In genomic region chr10:62793091-62793453, GRCm38 (mm10) we compare ENCODE assay signal across 8 mouse cellular contexts. TPM values are rescaled to one million over a fixed set of nuclear protein-coding genes. Genes with fewer than 3 reads are reported as not detected.
A peak's percentile ranks its signal among the peaks of the same experiment; 100 is the strongest.
DNase-seq lines count a peak whose midpoint lies in the region; ATAC-seq and TF ChIP-seq lines count a peak whose summit lies in the region.

No protein-coding gene starts in this region.

- ATAC-seq in neural tube, embryonic 14.5 days (ENCODE audit: low read depth), result peak; percentile 26; the same call in 1 of the 2 replicates

- dilution Hi-C loops in CH12.LX (cut with MboI; ENCODE audit: extremely low pct_ligation_motif_present, extremely low pct_unique_long_range_greater_than_20kb, low sequenced_read_pairs), result no loop called here

- H3K27ac ChIP-seq in cerebellum, adult 2 months (ENCODE audit: insufficient read depth, low read length), result peak overlapping the region; percentile 81
- H3K27ac ChIP-seq in CH12.LX (ENCODE audit: insufficient read depth, low read depth), result peak overlapping the region; percentile 77
- H3K27ac ChIP-seq in limb, embryonic 10.5 days, result peak overlapping the region; percentile 96
- peak overlapping the region; percentile 95 for H3K27ac ChIP-seq in neural tube, embryonic 14.5 days (ENCODE audit: low read depth, low read length)

- TF ChIP-seq CTCF in cerebellum, adult 2 months (IDR thresholded peaks at IDR 0.05; ENCODE audit: borderline replicate concordance, insufficient read depth, low read depth, low read length), result no peak
- TF ChIP-seq CTCF in CH12.LX (conservative IDR thresholded peaks at IDR 0.05 in 1 of 2, IDR thresholded peaks at IDR 0.05 in 1 of 2; ENCODE audit: low read depth in 2 of 2, low read length in 2 of 2), result no peak

- H3K9me3 ChIP-seq in CH12.LX (replicated peaks; ENCODE audit: low read length), result no peaks in the 10 kb centered on the region
- no peaks in the 10 kb centered on the region for H3K9me3 ChIP-seq in limb, embryonic 10.5 days (replicated peaks)
- no peaks in the 10 kb centered on the region for H3K9me3 ChIP-seq in neural tube, embryonic 14.5 days (ENCODE audit: control insufficient read depth, low read length)

- in situ Hi-C loops in CH12.LX (cut with MboI; ENCODE audit: low pct_ligation_motif_present, low pct_unique_long_range_greater_than_20kb, low sequenced_read_pairs), result no loop called here

- H3K4me3 ChIP-seq in cerebellum, adult 2 months (replicated peaks; ENCODE audit: insufficient read depth, low read depth, low read length), result peak overlapping the region; percentile 78
- peak overlapping the region; percentile 82 to 95 (median 93) for H3K4me3 ChIP-seq in CH12.LX (replicated peaks in 1 of 3; ENCODE audit: low read depth in 2 of 3, low read length in 2 of 3, poor library complexity in 1 of 3)
- H3K4me3 ChIP-seq in limb, embryonic 10.5 days, result peak overlapping the region; percentile 82
- peak overlapping the region; percentile 98; the same call in 1 of the 2 replicates for H3K4me3 ChIP-seq in neural tube, embryonic 14.5 days (ENCODE audit: low read depth, low read length)

- peak; percentile 32; the same call in 1 of the 2 replicates for TF ChIP-seq EP300 in CH12.LX (IDR thresholded peaks at IDR 0.05; ENCODE audit: low read length)

- 35% methylated on average over 2 of the region's 2 CpGs for WGBS in cerebellum, adult 2 months
- WGBS in limb, embryonic 10.5 days, result 35% methylated on average over 2 of the region's 2 CpGs
- WGBS in neural tube, embryonic 14.5 days, result 39% methylated on average over 2 of the region's 2 CpGs

- H3K79me2 ChIP-seq in CH12.LX (replicated peaks; ENCODE audit: control insufficient read depth, extremely low read depth, insufficient read depth, poor library complexity, severe bottlenecking), result peaks cover 30% of the 10 kb centered on the region

- H3K9ac ChIP-seq in CH12.LX (ENCODE audit: insufficient read depth, low read depth), result peak overlapping the region; percentile 60
- no peak overlapping the region; the same call in 1 of the 2 replicates for H3K9ac ChIP-seq in neural tube, embryonic 14.5 days (replicated peaks; ENCODE audit: low read depth, low read length)

- TF ChIP-seq POLR2A in cerebellum, adult 2 months (IDR thresholded peaks at IDR 0.05; ENCODE audit: borderline replicate concordance, insufficient read depth, low read length), result no peak
- no peak for TF ChIP-seq POLR2A in CH12.LX (IDR thresholded peaks at IDR 0.05; ENCODE audit: low read depth, low read length)

- DNase-seq in cerebellum, adult 2 months, result peak in 1 of 2 experiments; percentile 28
- DNase-seq in cerebellum, adult 18-20 months, result no peak
- peak; percentile 57 for DNase-seq in CH12.LX (ENCODE audit: extremely low read depth)
- DNase-seq in fibroblast of lung, adult 2 months (ENCODE audit: low read depth), result peak; percentile 2
- no peak for DNase-seq in limb, embryonic 10.5 days (ENCODE audit: low spot score)
- no peak for DNase-seq in spleen, postnatal 14 days (ENCODE audit: low spot score in 2 of 2)
- DNase-seq in adrenal gland, postnatal 4 days (ENCODE audit: low spot score in 2 of 2), result no peak

- no peaks in the 10 kb centered on the region for H3K27me3 ChIP-seq in cerebellum, adult 2 months (ENCODE audit: control insufficient read depth, insufficient read depth, low read length)
- no peaks in the 10 kb centered on the region for H3K27me3 ChIP-seq in CH12.LX (replicated peaks)
- no peaks in the 10 kb centered on the region for H3K27me3 ChIP-seq in limb, embryonic 10.5 days (ENCODE audit: low read depth, poor library complexity, severe bottlenecking)
- H3K27me3 ChIP-seq in neural tube, embryonic 14.5 days (ENCODE audit: control insufficient read depth, insufficient read depth, low read length), result no peaks in the 10 kb centered on the region

- peak overlapping the region; percentile 66 for H3K4me2 ChIP-seq in CH12.LX (ENCODE audit: insufficient read depth, low read depth, poor library complexity, severe bottlenecking)
- H3K4me2 ChIP-seq in neural tube, embryonic 14.5 days (ENCODE audit: low read depth, low read length), result peak overlapping the region; percentile 56

- H3K36me3 ChIP-seq in CH12.LX (replicated peaks in 1 of 2; ENCODE audit: control insufficient read depth in 1 of 2, insufficient read depth in 1 of 2, low read length in 1 of 2), result peaks cover 11 to 23% of the 10 kb centered on the region in 2 experiments
- H3K36me3 ChIP-seq in limb, embryonic 10.5 days, result peaks cover 33% of the 10 kb centered on the region
- H3K36me3 ChIP-seq in neural tube, embryonic 14.5 days (ENCODE audit: control insufficient read depth, insufficient read depth, low read length), result peaks cover 22% of the 10 kb centered on the region

- no peak for TF ChIP-seq RAD21 in CH12.LX (IDR thresholded peaks at IDR 0.05; ENCODE audit: low read depth, low read length)

- H3K4me1 ChIP-seq in cerebellum, adult 2 months (ENCODE audit: control insufficient read depth, insufficient read depth, low read length), result no peaks in the 10 kb centered on the region
- H3K4me1 ChIP-seq in CH12.LX (ENCODE audit: control insufficient read depth in 1 of 2, insufficient read depth in 2 of 2), result peaks cover 0 to 26% of the 10 kb centered on the region in 2 experiments; a peak in 2 of 4 replicates
- H3K4me1 ChIP-seq in limb, embryonic 10.5 days, result peaks cover 10% of the 10 kb centered on the region; the same call in 1 of the 2 replicates
- H3K4me1 ChIP-seq in neural tube, embryonic 14.5 days (ENCODE audit: control insufficient read depth, insufficient read depth, low read length), result peaks cover 5% of the 10 kb centered on the region; the same call in 1 of the 2 replicates

TF ChIP-seq in CH12.LX, 34 proteins besides CTCF, POLR2A, EP300 and RAD21:
- 0 out of 2 replicates have a peak, but pooled peaks have one; percentile 16 for TF ChIP-seq MAX (IDR thresholded peaks at IDR 0.05; ENCODE audit: low read length)
- TF ChIP-seq IRF4 (IDR thresholded peaks at IDR 0.05; ENCODE audit: low read depth, low read length), result peak; percentile 25; the same call in 1 of the 2 replicates
- TF ChIP-seq POLR2AphosphoS2 (IDR thresholded peaks at IDR 0.05; ENCODE audit: low read depth, low read length), result no peak
- TF ChIP-seq ELF1 (IDR thresholded peaks at IDR 0.05; ENCODE audit: low read depth, low read length), result no peak
- TF ChIP-seq BHLHE40 (IDR thresholded peaks at IDR 0.05; ENCODE audit: low read depth, low read length), result 0 out of 2 replicates have a peak, but pooled peaks have one; percentile 17
- TF ChIP-seq TBP (conservative IDR thresholded peaks at IDR 0.05; ENCODE audit: low read depth, low read length), result 0 out of 2 replicates have a peak, but pooled peaks have one; percentile 15
- TF ChIP-seq CHD2 (IDR thresholded peaks at IDR 0.05; ENCODE audit: low read length), result peak; percentile 70
- TF ChIP-seq MEF2A (IDR thresholded peaks at IDR 0.05; ENCODE audit: borderline replicate concordance, low read depth, low read length), result peak; percentile 95
- 0 out of 2 replicates have a peak, but pooled peaks have one; percentile 41 for TF ChIP-seq RCOR1 (conservative IDR thresholded peaks at IDR 0.05; ENCODE audit: low read depth, low read length)
- TF ChIP-seq JUND (conservative IDR thresholded peaks at IDR 0.05; ENCODE audit: low read depth, low read length), result peak; percentile 65; the same call in 1 of the 2 replicates
- TF ChIP-seq USF2 (conservative IDR thresholded peaks at IDR 0.05; ENCODE audit: low read depth, low read length), result no peak
- TF ChIP-seq USF1 (IDR thresholded peaks at IDR 0.05; ENCODE audit: low read depth, low read length), result no peak
- no peak for TF ChIP-seq GABPA (IDR thresholded peaks at IDR 0.05; ENCODE audit: insufficient replicate concordance, low read depth, low read length)
- peak; percentile 46; the same call in 1 of the 2 replicates for TF ChIP-seq JUN (IDR thresholded peaks at IDR 0.05; ENCODE audit: insufficient read depth, low read depth, low read length)
- TF ChIP-seq ETS1 (conservative IDR thresholded peaks at IDR 0.05; ENCODE audit: low read depth, low read length), result peak; percentile 61
TF ChIP-seq in CH12.LX: peak in this region for 10.

RNA-seq across cellular contexts. Expression of gene Ccar1, which starts 1.0 kb away (rescaled TPM):
- 39.5 and 41.5 TPM in 2 replicates for polyA plus RNA-seq in cerebellum, adult 2 months (2012; rRNA removed)
- 41.5 and 57.0 TPM in 2 replicates for total RNA-seq in CH12.LX (2012; rRNA removed)
- 43.1 and 48.4 TPM in 2 replicates for total RNA-seq in CH12.LX (2014; rRNA removed)
- 125 and 134 TPM in 2 replicates for polyA plus RNA-seq in CH12.LX (2012; ENCODE audit: insufficient read length, low read depth)
- 143 and 175 TPM in 2 replicates for polyA plus RNA-seq in limb, embryonic 10.5 days (2016; fragmentation: Nextera tagmentation; extraction: Ambion mirVana)
- polyA plus RNA-seq in neural tube, embryonic 14.5 days (2014; fragmentation: Nextera tagmentation; extraction: Ambion mirVana), result 110 TPM in 2 replicates
- total RNA-seq in adrenal gland, postnatal 4 days (2021), result 10 to 100 TPM; 89.8 to 93.2 TPM

Comparison
In these comparisons a context has a peak if more than half of its experiments do, and no peak if none do; other contexts are left out.
1. DNase-seq: peak in CH12.LX (single experiment) and fibroblast of lung, adult 2 months (single experiment); none in cerebellum, adult 18-20 months (0 of 2), limb, embryonic 10.5 days (single experiment), spleen, postnatal 14 days (0 of 2) and adrenal gland, postnatal 4 days (0 of 2).
2. Peak in every context shown above with its lines, with median percentiles within 50 percentile points of each other: H3K27ac ChIP-seq and H3K4me3 ChIP-seq.